Mouse (Mus musculus) retina, postnatal 7 days (tissue): ENCODE results near the gene Myo10.

Experiments
- DNase-seq: peaks from one replicate; pipeline ENCODE4 v3.0.0-alpha.2; 2012; ENCODE audit warnings: low read depth, low spot score

The Myo10 gene

DNA sequence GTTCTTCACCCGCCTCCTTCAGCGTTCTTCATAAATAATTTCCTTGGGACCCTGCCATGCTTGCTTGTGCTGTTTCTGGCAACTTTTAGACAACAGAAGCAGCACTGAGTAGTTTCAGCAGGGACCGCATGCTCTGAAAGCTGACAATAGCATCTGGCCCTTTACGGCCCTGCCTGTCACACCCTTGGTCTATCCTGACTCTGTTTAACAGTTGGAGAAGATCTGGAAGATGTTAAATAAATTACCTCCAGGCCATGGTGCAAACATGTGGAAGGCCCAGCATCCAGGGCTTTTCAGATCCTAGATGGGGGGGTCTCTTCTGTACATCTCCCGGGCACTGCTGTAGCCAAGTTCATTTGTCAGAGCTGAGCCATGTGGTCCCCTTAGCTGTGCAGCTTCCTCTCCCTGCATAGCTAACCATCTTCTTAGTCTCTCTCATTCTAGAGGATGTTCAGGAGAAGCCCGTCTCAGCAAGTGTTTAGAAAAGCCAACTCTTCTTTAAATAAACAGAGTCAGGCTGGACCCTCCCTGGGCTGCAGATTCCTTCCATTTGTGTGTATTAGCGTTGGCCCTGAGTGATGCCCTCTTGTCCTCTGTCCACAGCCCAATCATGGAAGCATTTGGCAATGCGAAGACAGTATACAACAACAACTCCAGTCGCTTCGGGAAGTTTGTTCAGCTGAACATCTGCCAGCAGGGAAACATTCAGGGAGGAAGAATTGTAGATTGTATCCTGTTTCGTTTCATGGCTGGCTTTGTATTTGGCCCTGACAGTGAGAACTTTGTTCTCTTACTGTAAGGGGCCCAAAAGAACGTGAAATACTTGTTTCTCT lies 101.2 kb downstream of the Myo10 start:
- no peak for DNase-seq

DNA sequence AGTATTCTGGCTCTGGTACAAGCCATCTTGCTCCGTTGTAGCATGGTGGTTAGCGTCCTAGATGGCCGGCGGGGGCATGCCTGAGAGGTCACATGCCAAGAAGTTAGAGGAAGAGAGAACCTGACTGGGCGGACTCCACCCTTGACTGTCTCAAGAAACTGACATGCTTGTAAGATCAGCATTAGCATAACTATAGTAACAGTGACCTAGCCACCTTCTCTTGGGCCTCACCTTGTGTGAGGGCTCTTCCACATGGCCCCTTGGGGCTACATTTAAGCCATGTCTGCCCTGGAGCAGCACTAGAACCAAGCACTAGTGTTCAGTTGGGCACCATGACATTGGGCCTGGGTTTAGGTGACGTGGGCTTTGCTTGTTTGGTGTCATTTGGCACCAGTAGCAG lies 102.2 kb downstream of the Myo10 start:
- DNase-seq: no peak

DNA sequence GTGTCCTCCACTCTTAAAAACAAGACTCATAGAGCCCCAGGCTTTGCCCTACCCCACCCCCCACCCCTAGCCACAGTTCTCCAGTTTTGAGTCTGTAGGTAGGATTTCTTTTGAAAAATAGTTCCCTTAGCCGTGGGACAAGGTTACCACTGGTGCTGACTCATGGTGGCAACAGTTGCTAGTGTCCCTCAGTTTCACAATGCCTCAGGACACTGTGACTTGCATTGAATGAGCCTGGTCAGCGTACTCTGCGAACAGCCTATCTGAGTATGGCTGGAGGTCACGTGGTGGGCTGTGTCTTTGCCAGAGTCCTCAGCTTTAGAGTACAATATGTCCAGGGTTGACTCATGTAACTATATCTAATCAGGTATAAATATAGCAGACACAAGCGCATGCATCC lies 104.5 kb downstream of the Myo10 start:
- DNase-seq: no peak

DNA sequence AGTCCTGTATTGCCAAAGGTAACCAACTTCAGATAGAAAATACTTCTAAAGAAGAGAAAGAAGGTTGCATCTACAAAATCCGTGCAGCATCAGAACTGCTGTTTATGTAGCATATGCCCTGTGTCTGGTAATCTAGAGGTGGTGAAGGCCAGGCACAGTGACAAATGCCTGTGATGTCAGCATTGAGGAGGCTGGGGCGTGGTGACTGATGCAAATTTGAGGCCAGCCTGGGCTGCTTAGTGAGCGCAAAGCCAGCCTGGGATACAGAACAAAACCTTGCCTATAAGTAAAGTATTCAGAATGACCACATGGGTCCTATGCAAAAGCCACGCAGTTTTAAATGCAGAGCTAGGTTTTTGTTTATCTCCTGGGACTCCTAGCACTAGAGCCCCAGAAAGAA lies 106.2 kb downstream of the Myo10 start:
- DNase-seq: no peak

DNA sequence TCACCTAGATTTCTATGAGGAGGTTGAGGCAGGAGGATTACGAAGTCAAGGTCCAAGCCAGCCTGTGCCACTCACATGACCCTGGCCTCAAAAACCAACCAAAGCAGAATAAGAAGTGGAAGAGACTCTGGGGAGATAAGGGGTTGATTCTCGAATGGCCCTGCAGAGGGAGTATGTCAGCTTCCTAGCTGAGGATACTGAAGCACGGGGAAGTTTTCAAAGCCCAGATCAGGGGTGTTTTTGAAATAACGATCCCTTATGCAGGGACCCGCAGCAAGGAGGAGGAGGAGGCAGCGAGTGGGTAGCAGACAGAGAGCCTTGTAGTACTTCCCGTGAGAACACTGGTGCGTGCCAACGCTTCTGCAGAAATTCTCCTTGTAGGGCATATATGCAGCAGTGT lies 108.7 kb downstream of the Myo10 start:
- DNase-seq: no peak

DNA sequence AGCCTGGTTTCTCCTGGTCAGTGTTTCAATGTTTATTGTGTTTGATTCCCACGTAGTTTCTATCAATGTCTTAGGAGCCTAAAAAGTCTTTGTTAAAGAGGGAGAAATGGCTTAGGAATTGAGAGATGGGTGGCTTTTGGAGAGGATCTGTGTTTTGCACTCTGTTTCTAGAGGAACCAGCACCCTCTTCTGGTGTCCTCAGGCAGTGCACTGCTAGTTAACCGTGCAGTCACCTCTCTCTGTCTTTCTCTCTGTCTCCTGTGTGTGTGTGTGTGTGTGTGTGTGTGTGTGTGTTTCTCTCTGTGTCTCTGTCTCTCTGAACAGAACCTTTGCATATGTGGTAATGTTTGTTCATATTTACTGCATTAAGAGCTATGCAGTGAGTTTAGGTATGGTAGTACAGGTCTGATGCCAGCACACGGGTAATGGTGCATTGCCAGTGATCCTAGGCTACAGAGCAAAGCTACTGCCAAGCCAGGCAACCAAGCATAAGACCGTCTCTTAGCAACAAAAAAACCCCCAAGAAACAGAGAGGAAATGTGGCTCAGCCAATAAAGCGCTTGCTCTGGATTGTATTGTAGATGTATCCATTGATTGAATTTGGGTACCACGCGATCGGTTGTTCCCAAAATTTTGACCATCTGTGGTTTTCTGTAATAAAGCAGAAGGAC lies 110.6 kb downstream of the Myo10 start:
- no peak for DNase-seq

DNA sequence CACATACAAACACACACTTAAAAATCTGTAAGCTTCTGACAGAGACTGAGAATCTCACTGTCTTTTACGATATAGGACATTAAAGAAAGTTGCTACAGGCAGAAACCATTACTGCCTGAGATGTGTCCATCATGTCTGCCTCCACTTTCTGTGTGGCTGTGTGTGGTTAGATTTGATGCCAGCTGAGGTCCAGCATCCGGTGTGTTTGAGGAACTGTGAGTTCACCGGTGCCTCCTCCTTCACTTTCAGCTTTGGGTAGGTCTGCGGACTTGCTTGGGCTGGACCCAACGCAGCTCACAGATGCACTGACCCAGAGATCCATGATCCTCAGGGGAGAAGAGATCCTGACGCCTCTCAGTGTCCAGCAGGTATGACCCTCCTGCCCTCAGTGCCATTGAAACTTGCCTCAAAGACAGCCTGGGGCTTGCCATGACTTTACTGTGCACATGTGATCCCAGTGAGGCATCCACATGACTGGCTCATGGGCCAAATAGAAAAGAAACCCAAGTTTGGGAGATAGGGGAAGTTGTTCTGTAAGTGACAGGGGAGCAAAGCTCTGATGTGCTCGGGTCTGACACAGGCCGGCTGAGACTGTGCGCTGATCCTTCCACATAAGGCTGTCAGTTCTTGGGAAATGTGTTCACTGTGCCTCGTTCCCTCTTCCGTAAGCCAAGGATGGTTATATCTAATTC lies 111.6 kb downstream of the Myo10 start:
- DNase-seq: no peak

DNA sequence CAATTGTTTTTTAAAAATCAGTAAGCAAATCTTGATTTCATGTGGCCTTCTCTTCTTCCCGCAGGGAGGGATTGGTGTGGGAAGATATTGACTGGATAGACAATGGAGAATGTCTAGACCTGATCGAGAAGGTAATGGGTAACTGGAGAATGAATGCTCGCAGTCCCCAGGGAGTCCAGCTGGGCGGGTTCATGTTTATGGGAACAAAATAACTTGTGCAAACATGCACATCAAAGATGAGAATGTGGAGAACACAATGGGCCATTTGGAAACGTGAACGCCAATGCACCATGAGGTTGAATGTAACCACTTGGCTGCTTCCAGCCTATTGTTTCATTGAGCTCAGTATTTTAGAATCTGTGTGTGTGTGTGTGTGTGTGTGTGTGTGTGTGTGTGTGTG lies 114.2 kb downstream of the Myo10 start:
- no peak for DNase-seq

DNA sequence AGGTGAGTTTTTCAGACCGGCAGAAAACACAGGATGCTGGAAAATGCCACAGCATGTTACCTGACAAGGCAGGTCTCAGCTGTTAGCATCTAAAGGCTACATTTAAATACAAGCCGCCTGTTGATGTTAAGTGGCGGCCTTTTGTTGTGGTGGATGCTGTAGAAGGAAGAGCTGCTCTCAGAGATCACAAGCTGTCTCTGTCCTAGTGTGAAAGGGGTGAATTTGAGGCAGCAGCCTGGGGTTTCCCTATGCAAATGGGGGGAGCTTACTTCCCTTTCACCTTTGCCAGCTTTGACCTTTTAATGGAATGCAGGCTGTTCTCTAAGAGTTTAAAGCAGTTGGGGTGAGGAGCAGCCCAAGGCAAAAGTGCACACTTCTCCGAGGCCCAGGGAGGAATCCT lies 117.9 kb downstream of the Myo10 start:
- DNase-seq: no peak

DNA sequence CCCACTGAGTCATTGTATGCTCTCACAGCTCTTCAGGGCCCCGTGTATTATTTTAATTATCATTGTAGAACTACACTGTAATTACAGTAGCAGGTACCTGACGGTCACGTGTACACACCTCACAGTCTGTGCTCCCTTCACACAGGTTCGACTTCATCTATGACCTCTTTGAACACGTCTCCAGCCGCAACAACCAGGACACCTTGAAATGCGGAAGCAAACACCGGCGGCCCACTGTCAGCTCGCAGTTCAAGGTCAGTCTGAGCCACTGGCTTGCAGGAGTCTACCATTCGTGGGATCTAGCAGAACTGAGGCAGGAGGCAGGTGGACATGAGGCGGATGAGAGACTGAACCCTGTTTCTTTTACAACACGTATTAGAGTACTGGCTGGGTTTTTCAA lies 119.9 kb downstream of the Myo10 start:
- DNase-seq: no peak

DNA sequence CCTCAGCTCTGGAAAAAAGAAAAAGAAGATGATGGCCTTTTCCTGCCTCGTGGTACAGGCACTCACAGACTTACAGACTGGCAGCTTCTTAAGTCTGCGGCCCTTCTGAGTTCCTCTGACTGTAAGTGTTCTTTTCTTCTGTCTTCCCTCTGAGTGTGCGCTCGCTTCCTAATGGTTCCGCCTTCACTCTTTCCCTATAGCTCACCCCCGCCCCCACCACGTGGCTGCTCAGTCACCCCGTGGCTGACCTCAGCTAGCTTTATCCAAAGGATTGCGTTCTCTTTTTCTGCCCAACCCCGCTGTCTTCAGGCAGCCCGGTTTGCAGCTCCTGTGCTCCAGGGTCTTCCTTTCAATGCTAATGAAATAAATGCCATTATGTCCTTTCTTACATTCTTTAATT lies 129.2 kb downstream of the Myo10 start:
- no peak for DNase-seq

DNA sequence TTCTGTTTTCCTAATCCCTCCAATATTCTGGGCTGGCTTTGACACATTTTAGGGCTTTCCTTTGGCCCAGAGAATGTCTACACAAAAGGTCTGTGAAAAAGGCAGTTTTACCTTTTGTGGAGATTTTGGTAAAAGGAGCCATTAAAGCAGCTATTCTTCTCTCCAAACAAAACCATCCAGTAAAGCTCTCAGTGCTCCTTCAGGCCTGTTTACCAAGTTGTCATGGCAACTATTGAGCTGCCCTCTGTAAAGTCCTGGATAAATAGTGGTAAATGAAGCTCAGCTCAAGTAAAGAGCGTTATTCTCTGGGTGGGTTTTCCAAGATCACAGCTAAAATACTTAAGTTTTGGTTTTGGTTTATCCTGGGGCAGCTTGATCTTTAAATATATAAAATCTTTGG lies 130.3 kb downstream of the Myo10 start:
- DNase-seq: no peak

DNA sequence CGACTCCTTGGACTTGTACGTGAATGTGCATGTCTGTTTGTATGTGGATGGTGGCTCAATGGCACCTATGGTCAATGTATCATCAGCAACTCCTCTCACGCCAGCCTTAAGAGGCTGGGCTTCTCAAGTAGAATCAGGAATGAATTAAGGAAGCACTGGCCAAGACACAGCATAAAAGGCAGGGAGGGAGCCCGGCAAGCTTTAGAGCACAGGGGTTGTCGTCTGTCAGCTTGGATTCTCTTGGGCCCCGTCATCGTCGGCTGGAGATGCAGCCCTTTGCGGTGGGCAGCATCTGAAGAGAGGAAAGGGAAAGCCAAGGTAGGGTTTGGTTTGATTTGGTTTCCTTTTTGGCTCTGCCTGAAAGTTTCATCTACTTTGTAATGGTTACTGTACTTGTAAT lies 130.7 kb downstream of the Myo10 start:
- no peak for DNase-seq

DNA sequence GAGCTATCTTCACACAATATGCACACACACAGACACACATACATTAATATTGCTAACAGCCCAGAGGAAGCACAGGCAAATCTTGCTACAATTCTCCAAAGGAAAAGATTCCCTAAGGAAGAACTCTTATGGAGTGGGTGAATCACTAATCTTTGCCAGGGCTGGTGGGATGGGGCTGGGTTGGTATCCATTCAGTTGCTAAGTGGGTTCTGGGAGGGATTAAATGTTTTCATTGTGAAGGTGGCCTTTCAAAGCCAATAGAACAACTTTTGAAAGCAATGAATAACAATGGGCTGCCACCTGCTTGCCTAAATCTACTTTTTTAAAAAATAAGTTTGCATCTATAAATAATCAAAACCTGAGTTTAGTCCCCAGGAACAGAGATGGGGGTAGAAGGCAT lies 131.6 kb downstream of the Myo10 start:
- no peak for DNase-seq

DNA sequence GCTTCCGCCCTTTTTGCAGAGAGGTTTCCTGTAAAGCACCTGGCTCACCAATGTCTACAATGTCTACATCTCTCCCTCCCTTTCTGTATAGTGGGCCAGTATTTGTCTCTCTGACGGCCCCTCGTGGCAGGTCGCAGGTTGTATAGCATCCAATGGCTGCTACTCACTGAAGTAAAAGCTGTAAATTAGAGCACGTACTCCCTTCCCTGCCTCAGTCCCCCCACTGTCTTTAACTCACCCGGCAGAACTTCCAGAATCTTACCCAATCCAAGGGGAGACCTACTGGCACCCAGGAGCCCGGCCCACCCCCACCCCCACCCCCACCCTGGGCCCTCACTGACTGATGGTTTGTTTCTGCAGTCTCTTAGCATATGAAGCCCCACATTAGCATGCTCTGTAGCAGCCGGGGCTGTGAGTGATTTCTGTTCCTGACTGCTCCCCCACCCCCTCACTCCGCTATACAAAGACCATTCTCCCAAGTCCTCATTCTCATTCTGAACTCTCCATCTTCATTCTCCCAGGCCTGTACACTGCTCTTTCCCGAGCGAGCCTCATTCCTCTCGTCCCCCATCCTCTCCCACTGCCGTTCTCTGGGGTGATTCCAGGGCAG lies 132.1 kb downstream of the Myo10 start:
- DNase-seq: no peak

DNA sequence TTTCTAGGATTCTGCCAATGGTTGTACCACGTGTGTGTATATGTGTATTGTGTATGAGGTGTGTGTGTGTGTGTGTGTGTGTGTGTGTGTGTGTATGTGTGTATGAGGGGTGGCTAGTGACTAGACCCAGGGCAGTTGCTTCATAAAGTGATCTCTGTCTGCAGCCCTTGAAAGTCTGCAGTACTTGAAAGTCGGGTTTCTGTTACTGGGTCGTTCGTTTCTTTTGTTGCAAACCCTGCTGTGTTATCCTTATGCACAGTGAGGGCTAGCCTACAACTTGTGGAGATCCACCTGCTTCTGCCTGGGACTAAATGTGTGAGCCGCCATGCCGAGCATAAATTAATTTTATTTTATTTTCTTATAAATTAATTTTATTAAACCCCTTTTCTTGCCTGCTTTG lies 133.2 kb downstream of the Myo10 start:
- no peak for DNase-seq

DNA sequence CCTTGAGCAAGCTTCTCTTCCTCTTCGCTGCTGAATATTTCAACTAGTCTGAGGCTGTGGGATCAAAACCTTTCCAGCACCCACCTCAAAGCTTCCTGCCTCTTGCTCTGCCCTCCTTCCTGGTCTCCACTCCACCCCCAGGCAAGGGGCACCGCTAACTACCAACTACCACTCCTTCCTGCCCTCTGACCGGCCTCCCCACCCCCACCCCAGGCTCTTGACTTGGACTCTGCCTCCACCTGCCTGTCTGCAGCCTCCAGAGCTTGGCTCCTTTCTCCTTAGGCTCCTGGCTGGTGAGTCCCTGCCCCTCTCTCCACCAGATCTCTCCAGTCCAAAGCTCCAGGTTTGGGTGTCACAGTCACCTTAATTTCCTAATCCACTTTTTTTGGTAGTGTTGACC lies 133.7 kb downstream of the Myo10 start:
- DNase-seq: no peak

DNA sequence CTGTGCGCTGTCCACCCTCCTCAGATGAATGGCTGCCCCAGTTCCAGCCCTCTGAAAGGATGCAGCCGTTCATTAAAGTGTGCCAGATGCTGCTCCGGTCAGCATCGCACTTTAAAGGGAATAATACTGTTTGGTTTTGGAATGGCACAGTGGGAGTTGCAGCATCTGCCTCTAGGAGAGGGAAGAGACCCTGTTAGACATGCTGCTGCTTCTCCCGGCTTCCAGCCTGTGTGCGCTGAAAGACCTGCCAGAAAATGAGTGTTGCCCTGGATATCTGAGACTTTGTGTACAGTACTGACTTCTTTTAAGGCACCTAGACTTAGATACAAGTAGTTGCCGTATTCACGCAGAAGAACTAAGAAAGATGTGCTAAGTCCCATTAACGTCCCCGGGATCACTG lies 135.7 kb downstream of the Myo10 start:
- DNase-seq: no peak

DNA sequence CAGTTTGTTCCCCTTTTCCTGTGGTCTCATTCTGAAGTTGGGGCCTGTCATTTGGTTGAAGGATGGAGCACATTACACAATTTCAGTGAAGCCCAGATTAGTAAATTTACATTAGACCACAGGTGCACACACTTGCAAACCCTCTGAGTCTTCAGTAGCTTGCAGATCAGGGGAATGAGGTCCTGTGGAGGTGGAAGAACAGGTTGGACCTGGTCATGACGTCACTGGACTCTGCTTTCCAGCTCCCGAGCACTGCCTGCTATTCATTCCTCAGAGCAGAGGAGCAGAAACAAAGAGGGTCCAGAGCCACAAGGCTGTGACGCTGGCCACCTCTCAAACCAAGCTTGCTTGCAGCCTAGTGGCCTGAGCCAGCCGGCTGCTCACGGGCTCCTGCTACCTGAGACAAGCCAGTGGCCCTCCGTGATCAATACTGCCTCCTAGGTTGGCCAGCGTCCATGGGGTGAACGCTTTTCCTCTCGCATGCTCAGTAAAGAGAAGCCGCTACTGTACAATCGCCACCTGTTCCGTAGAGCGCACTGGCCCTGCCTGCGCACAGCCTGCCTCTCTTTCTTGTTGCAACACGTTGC lies 136.3 kb downstream of the Myo10 start:
- no peak for DNase-seq

DNA sequence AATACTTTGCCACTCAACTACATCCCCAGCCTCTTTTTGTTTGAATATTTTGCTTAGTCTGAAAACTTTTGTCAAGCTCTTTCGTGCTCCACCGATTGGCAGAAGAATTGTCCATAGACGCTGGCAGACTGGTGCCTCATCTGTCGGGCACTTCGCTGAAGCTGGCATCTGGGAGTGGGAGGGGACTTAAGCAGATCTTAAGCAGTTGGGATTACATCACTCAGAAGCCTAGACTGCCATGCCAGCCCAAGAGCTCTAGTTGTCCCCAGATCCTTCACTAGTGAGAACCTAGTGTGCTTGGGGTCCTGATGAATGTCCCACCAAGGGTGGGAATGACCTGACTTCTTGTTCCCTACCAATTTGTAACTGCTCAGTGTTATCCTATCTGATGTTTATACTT lies 138.0 kb downstream of the Myo10 start:
- DNase-seq: no peak

DNA sequence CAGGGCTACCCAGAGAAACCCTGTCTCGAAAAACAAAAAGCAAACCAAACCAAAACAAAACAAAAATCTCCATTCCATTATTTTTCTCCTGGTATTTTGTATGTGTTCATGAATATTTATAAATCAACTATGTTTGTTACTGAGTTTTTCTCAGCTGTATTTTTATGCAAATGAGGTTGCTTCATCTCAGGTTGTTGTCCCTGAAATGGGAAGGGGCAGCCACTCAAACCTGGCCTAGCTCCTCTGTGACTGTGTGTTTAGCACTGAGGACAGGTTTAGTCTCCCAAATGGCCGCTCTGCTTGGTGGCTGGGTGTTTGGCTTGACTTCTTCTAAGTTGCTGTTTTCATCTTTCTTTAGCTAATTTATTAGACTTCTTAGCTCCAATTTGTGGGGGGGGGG lies 138.7 kb downstream of the Myo10 start:
- DNase-seq: no peak

DNA sequence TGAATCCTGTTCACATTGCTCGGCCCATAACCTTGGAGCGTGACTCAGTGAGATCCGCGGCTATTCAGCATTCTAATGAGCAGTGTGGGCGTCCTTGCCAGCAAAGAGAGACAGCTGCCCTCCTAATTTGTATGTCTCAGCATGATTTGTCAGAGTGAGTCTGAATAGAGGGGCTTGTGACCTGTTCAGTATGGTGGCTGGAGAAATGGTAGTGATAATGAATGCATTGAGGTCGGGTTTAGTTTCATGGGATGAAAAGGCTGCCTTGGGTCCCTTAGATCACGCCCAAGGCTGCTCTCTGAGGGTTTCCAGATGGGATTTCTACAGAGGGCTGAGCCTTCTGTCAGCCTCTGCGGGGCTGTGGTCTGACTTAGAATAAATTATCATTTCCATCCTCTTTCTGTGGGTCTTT lies 139.5 kb downstream of the Myo10 start:
- no peak for DNase-seq
